Mouse (Mus musculus) heart, embryonic 15.5 days (tissue): Measurements from ENCODE around the gene Ormdl2. TPM values are rescaled to one million over a fixed set of nuclear protein-coding genes. Genes with fewer than 3 reads are reported as not detected.
A peak's percentile ranks its signal among the peaks of the same experiment; 100 is the strongest.

ENCODE experiments used
- ATAC-seq: fragments of 200-750 bp; cut with Nextera tagmentation; replicated peaks from 2 replicates; pipeline ENCODE4 v1.8.0; 2017; ENCODE audit warnings: low read depth, moderate TSS enrichment; ENCODE audit not compliant: insufficient number of reproducible peaks, insufficient read depth, low FRiP score
- H3K27ac ChIP-seq: fragments of 300-500 bp; sonication (generic); 2 replicates; pipeline ENCODE4 v1.5.1; 2015; ENCODE audit warnings: mild to moderate bottlenecking, inconsistent platforms
- H3K27me3 ChIP-seq: fragments of 300-500 bp; sonication (generic); 2 replicates; pipeline ENCODE4 v1.6.1; 2015; ENCODE audit warnings: inconsistent platforms
- H3K36me3 ChIP-seq: fragments of 300-500 bp; sonication (generic); 2 replicates; pipeline ENCODE4 v1.6.1; 2015; ENCODE audit warnings: mild to moderate bottlenecking, inconsistent platforms
- H3K4me1 ChIP-seq: fragments of 300-500 bp; sonication (generic); replicated peaks from 2 replicates; pipeline ENCODE4 v1.6.1; 2015; ENCODE audit warnings: inconsistent platforms
- H3K4me2 ChIP-seq: fragments of 300-500 bp; sonication (generic); 2 replicates; pipeline ENCODE4 v1.6.1; 2015; ENCODE audit warnings: inconsistent platforms, mild to moderate bottlenecking, moderate library complexity
- H3K4me3 ChIP-seq: fragments of 300-500 bp; sonication (generic); 2 replicates; pipeline ENCODE4 v1.5.1; 2015; ENCODE audit warnings: mild to moderate bottlenecking, inconsistent platforms
- H3K9ac ChIP-seq: fragments of 300-500 bp; sonication (generic); 2 replicates; pipeline ENCODE4 v1.6.1; 2015; ENCODE audit warnings: mild to moderate bottlenecking, inconsistent platforms
- H3K9me3 ChIP-seq: fragments of 300-500 bp; sonication (generic); replicated peaks from 2 replicates; pipeline ENCODE4 v1.6.1; 2016; ENCODE audit warnings: inconsistent platforms
- WGBS: fragments of 180-500 bp; shearing (Covaris S2); methylation state at CpG from one replicate; pipeline ENCODE4 v1.1.7; 2015; ENCODE audit warnings: mixed read lengths; 5-methylcytosine and 5-hydroxymethylcytosine counted together
- polyA plus RNA-seq: library from polyadenylated mRNA; unstranded; fragments of >200 nt; fragmentation: Nextera tagmentation; extraction: Ambion mirVana; gene quantifications from 2 replicates; pipeline ENCODE4 v1.2.1, GENCODE M21; 2015

The Ormdl2 gene
- 34.3 and 42.6 TPM in 2 replicates for polyA plus RNA-seq

DNA sequence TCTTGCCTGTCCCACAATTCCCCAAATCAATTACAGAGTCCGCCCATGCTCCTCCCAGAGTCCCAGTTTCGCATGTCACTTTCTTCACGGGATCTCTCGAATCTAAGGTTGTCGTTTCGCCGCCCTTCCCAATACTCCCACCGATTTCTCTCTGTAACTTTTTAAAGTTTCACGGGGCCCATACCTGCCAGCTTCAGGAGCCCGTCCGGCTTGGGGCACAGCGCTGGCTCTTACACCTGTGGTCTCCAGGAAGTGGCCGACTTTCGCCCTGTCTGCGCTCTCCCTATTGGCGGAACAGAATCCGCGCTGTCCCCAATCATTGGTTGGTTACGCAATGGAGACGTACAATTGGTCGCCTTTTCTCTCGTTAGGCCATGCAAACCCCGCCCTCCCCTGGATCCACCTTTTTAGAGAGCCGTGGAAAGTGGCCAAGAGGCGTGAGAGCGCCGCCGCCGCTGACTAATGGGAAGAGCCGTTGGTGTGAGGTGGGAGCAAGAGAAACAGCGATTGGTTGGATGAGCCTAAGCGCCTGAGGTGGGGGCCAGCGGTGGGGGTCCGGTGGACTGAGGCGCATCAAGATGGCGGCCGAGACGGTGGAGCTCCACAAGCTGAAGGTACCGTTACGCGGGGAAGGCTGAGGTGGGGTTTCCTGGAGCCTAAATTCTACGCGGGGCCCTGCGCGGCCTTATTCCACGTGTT, at the start of gene Ormdl2:
Gene Ormdl2, minus strand, starts transcription at position 288 of the 699 bp plus-strand sequence.
- no peaks in the 10 kb centered on the region for H3K9me3 ChIP-seq
- H3K27ac ChIP-seq, result peak within 1 kb of the TSS; percentile 73
- peak within 1 kb of the TSS; percentile 72 for H3K4me2 ChIP-seq
- ATAC-seq, result peak; percentile 99
- H3K27me3 ChIP-seq, result no peaks in the 10 kb centered on the region
- peak within 1 kb of the TSS; percentile 96 for H3K4me3 ChIP-seq
- peak within 1 kb of the TSS; percentile 90 for H3K9ac ChIP-seq
- H3K4me1 ChIP-seq, result peaks cover 13% of the 10 kb centered on the region
- WGBS, result under 1% methylated on average over 46 of the region's 46 CpGs
- peaks cover 38% of the 10 kb centered on the region for H3K36me3 ChIP-seq

GRCm38 (mm10) chr10:128870341-128870740, 48.9 kb upstream of the Ormdl2 start:
- Histone ChIP-seq H3K4me1 (no peaks in the 10 kb centered on the region), H3K9ac (no peak overlapping the region), H3K4me2 (no peak overlapping the region), H3K36me3 (peaks cover 40% of the 10 kb centered on the region), H3K9me3 (no peaks in the 10 kb centered on the region), H3K27me3 (no peaks in the 10 kb centered on the region), H3K27ac (no peak overlapping the region), H3K4me3 (no peak overlapping the region)
- WGBS, result 79% methylated on average over 3 of the region's 3 CpGs
- ATAC-seq, result no peak

GRCm38 (mm10) chr10:128866518-128866917, 45.1 kb upstream of the Ormdl2 start:
- Histone ChIP-seq H3K27me3 (no peaks in the 10 kb centered on the region), H3K36me3 (peaks cover 23% of the 10 kb centered on the region; the same call in 1 of the 2 replicates), H3K9me3 (no peaks in the 10 kb centered on the region), H3K9ac (no peak overlapping the region), H3K27ac (no peak overlapping the region), H3K4me2 (no peak overlapping the region), H3K4me1 (no peaks in the 10 kb centered on the region), H3K4me3 (no peak overlapping the region)
- no peak for ATAC-seq
- 82% methylated on average over 1 of the region's 1 CpGs for WGBS

DNA sequence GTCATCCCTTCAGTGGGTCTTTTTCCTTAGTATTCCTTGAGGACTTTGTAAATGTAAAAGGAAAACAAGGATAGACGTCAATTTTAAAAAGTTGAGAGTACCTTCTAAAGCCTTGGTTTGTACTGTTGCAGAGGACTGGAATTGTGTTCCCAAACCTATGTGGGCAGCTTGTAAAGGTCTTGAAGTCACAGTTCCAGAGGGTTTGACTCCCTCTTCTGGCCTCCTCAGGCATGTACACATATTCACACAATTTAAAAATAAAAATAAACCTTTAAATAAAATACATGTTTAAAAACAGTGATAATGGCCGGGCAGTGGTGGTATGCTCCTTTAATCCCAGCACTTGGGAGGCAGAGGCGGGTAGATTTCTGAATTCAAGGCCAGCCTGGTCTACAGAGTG, 44.6 kb upstream of the Ormdl2 start:
- no peaks in the 10 kb centered on the region for H3K9me3 ChIP-seq
- H3K9ac ChIP-seq, result no peak overlapping the region
- H3K4me3 ChIP-seq, result no peak overlapping the region
- WGBS, result 78% methylated on average over 3 of the region's 3 CpGs
- no peak for ATAC-seq
- H3K36me3 ChIP-seq, result peaks cover 20% of the 10 kb centered on the region; the same call in 1 of the 2 replicates
- no peak overlapping the region for H3K4me2 ChIP-seq
- H3K27ac ChIP-seq, result no peak overlapping the region
- H3K27me3 ChIP-seq, result no peaks in the 10 kb centered on the region
- H3K4me1 ChIP-seq, result no peaks in the 10 kb centered on the region

DNA sequence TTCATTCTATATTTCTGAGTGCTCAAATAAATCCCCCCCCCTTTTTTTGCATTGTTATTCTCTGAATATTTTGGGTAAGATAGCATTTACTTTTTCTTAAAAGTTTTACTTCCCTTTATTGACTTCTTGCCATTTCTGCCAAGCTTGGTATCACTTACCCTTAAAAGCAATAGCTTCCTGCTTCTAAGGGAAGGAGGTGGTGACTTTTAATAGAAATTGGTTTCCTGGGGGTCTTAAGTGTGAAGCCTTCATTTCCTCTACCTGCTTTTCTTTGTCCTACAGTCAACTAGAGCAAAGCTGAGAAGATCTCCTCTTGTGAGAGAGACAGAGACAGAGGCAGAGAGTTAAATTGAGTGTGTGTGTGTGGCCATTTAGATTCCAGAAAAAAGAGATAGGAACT, 39.7 kb upstream of the Ormdl2 start:
- Histone ChIP-seq H3K27me3 (no peaks in the 10 kb centered on the region), H3K4me2 (no peak overlapping the region), H3K4me1 (no peaks in the 10 kb centered on the region), H3K9me3 (no peaks in the 10 kb centered on the region), H3K27ac (no peak overlapping the region), H3K4me3 (no peak overlapping the region), H3K36me3 (peaks cover 21% of the 10 kb centered on the region), H3K9ac (no peak overlapping the region)
- ATAC-seq, result no peak

GRCm38 (mm10) chr10:128850339-128850738, 28.9 kb upstream of the Ormdl2 start:
- Histone ChIP-seq H3K27me3 (no peaks in the 10 kb centered on the region), H3K27ac (no peak overlapping the region), H3K9ac (no peak overlapping the region), H3K36me3 (peaks cover 61% of the 10 kb centered on the region), H3K4me2 (no peak overlapping the region), H3K4me1 (no peaks in the 10 kb centered on the region), H3K4me3 (no peak overlapping the region), H3K9me3 (no peaks in the 10 kb centered on the region)
- ATAC-seq, result no peak
- WGBS, result 82% methylated on average over 3 of the region's 3 CpGs

DNA sequence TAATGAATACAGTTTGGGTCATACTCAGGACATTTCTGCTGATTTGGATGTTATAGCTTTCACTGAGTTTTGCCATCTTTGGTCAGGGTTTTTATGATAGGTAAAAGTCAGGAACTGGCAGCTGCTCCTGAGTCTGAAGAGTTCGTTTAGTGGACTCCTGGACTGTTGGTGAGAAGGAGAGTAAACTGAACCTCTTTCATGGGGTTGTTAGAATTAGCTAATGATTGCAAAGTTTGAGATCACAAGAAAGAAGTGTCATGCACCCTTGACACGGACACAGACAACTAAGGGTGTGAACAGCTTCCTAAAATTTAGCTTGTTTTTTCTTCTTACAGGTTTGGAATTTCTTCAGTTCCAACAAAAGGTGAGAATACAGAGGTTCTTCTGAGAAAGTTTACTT, 27.0 kb upstream of the Ormdl2 start:
- Histone ChIP-seq H3K27ac (no peak overlapping the region), H3K4me1 (0 out of 2 replicates have a peak, but pooled peaks cover 2% of the 10 kb centered on the region), H3K9ac (no peak overlapping the region), H3K9me3 (no peaks in the 10 kb centered on the region), H3K4me2 (no peak overlapping the region), H3K27me3 (no peaks in the 10 kb centered on the region), H3K4me3 (no peak overlapping the region), H3K36me3 (peaks cover 66% of the 10 kb centered on the region)
- ATAC-seq, result no peak
- 71% methylated on average over 2 of the region's 2 CpGs for WGBS

DNA sequence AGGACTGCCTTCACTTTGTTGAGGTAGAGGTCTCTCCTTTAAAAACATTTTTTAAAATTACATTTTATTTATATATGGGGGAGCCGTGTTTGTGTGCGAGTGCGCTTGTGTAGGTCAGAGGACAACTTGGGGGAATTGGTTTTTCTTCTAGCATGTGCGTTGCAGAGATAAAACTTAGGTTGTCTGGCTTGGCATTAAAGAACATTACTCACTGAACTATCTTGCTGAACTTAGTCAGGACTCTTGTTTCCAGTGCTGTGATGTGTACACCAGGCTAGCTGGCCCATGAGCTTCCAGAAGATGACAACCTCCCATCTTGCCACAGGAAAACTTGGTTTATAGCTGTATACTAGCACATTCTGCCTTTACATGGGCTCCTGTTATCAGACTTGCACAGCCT, 25.2 kb upstream of the Ormdl2 start:
- no peak overlapping the region for H3K4me3 ChIP-seq
- H3K27me3 ChIP-seq, result no peaks in the 10 kb centered on the region
- H3K36me3 ChIP-seq, result peaks cover 74% of the 10 kb centered on the region
- no peaks in the 10 kb centered on the region for H3K9me3 ChIP-seq
- H3K4me1 ChIP-seq, result 0 out of 2 replicates have a peak, but pooled peaks cover 2% of the 10 kb centered on the region
- no peak overlapping the region for H3K27ac ChIP-seq
- no peak for ATAC-seq
- H3K4me2 ChIP-seq, result no peak overlapping the region
- H3K9ac ChIP-seq, result no peak overlapping the region
- 96% methylated on average over 4 of the region's 4 CpGs for WGBS

GRCm38 (mm10) chr10:128845516-128845915, 24.1 kb upstream of the Ormdl2 start:
- Histone ChIP-seq H3K9ac (no peak overlapping the region), H3K4me1 (0 out of 2 replicates have a peak, but pooled peaks cover 2% of the 10 kb centered on the region), H3K36me3 (peaks cover 81% of the 10 kb centered on the region), H3K27me3 (no peaks in the 10 kb centered on the region), H3K4me3 (no peak overlapping the region), H3K27ac (no peak overlapping the region), H3K9me3 (no peaks in the 10 kb centered on the region), H3K4me2 (no peak overlapping the region)
- WGBS, result 76% methylated on average over 2 of the region's 2 CpGs
- ATAC-seq, result no peak

DNA sequence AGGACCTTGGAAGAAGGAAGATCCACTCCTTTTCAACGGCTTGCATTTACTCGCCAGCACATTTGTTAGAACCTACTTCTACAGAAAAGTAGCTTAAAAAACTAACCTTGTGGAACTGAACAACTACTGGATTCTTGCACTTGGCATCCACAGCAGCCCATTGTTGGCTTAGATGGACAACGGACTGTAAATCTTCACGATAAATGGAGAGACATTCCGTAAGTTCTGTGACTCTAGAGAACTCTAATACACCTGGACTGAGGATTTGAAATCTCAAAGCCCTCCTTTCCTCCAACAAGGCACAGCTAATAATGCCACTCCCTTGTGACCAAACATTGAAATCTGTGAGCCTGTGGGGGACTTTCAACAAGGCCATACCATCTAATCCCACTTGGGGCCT, 21.8 kb upstream of the Ormdl2 start:
- Histone ChIP-seq H3K4me2 (no peak overlapping the region), H3K4me3 (no peak overlapping the region), H3K9me3 (no peaks in the 10 kb centered on the region), H3K4me1 (0 out of 2 replicates have a peak, but pooled peaks cover 2% of the 10 kb centered on the region), H3K36me3 (peaks cover 77% of the 10 kb centered on the region), H3K9ac (no peak overlapping the region), H3K27ac (no peak overlapping the region), H3K27me3 (no peaks in the 10 kb centered on the region)
- ATAC-seq, result no peak
- WGBS, result 93% methylated on average over 5 of the region's 5 CpGs

DNA sequence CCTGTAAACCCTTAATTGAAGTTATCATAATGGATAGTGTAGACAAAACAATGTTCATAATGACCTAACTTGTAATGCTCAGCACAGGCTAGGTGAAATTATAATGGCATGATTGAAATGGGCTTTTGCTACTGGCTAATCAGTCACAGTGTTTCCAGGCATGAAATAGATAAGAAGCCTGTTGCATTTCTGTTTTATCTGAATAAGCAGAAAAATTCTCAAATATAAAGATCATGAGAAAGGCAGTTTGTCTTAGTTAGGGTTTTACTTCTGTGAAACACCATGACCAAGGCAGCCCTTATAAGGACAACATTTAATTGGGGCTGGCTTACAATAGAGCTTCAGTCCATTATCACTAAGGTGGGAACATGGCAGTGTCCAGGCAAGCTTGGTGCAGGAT, 19.2 kb upstream of the Ormdl2 start:
- no peak overlapping the region for H3K9ac ChIP-seq
- H3K4me2 ChIP-seq, result no peak overlapping the region
- H3K4me1 ChIP-seq, result 0 out of 2 replicates have a peak, but pooled peaks cover 2% of the 10 kb centered on the region
- no peak for ATAC-seq
- H3K27ac ChIP-seq, result no peak overlapping the region
- no peaks in the 10 kb centered on the region for H3K27me3 ChIP-seq
- H3K4me3 ChIP-seq, result no peak overlapping the region
- H3K36me3 ChIP-seq, result peaks cover 72% of the 10 kb centered on the region
- no peaks in the 10 kb centered on the region for H3K9me3 ChIP-seq

GRCm38 (mm10) chr10:128839434-128839833, 18.0 kb upstream of the Ormdl2 start:
- H3K4me1 ChIP-seq, result no peaks in the 10 kb centered on the region
- H3K9me3 ChIP-seq, result no peaks in the 10 kb centered on the region
- H3K36me3 ChIP-seq, result peaks cover 72% of the 10 kb centered on the region
- no peak overlapping the region for H3K4me2 ChIP-seq
- H3K9ac ChIP-seq, result no peak overlapping the region
- H3K4me3 ChIP-seq, result no peak overlapping the region
- no peaks in the 10 kb centered on the region for H3K27me3 ChIP-seq
- H3K27ac ChIP-seq, result no peak overlapping the region
- ATAC-seq, result no peak
